Mouse (Mus musculus): ENCODE data around the gene Ahdc1. TPM values are rescaled to one million over a fixed set of nuclear protein-coding genes. Genes with fewer than 3 reads are reported as not detected.
"Not testable (repeated sequence)": the region's sequence is repeated elsewhere in the genome, so short reads cannot be mapped to it uniquely, and the experiment has no call there.

Gene Ahdc1
- total RNA-seq, 2 experiments from 2014 or later, result 114 to 116 TPM

DNA sequence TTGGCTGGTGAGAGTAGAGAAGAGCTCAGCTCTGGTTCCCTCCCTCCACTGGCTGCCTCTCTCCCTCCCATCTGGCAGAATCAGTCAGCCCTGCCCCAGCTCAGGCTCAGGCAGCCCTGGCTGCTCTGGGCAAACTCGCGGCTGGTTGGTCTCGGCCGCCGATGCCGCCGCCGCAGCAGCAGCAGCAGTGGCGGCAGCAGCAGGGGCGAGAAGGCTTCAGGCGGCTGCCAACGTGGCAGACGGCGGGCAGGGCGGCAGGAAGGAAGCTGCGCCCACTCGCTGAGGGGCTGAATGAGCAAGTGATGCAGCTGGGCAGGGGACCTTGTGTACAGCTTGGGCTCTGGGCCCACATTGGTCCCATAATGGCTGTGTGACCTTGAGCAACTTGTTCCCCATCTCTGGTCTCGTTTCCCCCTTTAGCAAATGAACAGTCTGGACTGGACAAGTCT is 81.4 kb downstream of the Ahdc1 start:
- no peak for DNase-seq (ENCODE audit: low spot score in 2 of 2)

DNA sequence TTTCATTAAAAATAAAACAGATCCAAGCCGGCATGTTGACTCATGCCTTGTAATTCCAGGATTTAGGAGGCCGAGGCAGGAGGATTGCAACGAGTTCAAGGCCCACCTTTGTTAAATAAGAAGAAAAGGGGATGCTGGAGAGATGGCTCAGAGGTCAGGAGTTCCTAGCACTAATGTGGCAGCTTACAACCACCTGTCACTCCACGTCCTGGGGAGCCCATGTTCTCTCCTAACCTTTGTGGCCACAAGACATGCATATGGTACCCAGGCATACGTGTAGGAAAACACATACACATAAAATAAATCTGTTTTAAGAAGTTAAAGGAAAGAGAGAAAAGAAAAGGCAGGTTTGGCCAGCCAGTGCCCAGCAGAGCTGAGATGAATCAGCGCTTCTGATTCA is 82.0 kb downstream of the Ahdc1 start:
- DNase-seq (ENCODE audit: low spot score in 2 of 2), result no peak

DNA sequence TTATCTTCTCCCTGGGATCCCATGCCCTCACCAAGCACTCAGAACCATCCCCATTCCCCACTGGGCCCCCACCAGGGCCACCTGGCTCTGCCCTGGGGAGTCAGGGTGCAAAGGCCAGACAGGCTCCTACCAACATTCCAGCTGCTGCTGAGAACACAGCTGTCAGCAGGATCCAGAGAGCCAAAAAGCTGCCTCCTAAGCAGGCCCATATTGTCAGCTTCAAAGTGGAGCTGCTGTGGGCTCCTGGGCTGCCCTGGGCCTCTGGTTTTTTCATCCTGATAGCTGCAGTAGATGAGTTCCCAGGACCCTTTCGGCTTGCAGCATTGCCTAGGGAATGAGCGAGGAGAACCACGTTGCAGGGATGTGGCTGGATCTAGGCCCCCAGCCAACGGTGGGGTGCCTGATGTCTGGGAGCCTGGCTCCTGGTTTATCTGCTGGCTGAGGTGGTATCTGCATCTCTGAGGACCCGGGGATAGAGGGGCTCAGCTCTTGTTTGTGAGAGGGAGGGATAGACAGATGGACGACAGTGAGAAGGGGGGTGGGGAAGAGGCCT is 82.5 kb downstream of the Ahdc1 start:
- DNase-seq (ENCODE audit: low spot score in 2 of 2), result no peak

DNA sequence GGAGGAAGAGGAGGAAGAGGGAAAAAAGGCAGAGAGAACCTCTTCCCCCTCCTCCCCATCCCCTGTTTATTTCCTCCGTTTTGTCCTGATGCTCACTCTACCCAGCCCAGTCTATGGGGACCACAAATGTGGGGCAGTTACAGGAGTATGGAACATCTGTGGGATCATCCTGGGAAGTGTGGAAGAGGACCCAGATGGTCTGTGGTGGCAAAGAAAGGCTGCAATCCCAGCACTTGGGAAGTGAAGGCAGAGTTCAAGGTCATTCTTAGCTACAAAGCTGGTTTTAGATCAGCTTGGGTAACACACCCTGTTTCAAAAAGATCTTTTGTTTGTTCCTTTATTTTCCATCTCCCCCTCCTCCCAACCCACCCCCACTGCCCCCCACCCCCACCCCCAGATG is 83.2 kb downstream of the Ahdc1 start:
- no peak for DNase-seq (ENCODE audit: low spot score in 2 of 2)

GRCm38 (mm10) chr4:133094936-133095733 is 84.1 kb downstream of the Ahdc1 start:
- peak in 1 of 2 experiments; percentile 61 for DNase-seq (ENCODE audit: low spot score in 2 of 2)

- peak in 1 of 2 experiments; percentile 33 for DNase-seq (ENCODE audit: low spot score in 2 of 2)
Observed at GRCm38 (mm10) chr4:133095734-133096065, 84.6 kb downstream of the Ahdc1 start.

DNA sequence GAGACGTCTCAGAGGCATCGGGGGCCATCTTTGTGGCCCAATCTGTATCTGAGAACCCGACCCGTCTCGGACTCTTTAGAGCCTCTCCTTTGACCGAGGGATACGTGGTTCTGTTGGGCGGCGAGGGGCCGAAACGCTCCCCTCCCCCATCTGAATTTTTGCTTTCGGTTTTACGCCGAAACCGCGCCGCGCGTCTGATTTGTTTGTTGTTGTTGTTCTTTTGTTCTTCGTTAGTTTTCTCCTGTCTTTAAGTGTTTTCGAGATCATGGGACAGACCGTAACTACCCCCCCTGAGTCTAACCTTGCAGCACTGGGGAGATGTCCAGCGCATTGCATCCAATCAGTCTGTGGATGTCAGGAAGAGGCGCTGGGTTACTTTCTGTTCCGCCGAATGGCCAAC is 85.6 kb downstream of the Ahdc1 start:
- DNase-seq (ENCODE audit: low spot score in 2 of 2), result not testable (repeated sequence)

DNA sequence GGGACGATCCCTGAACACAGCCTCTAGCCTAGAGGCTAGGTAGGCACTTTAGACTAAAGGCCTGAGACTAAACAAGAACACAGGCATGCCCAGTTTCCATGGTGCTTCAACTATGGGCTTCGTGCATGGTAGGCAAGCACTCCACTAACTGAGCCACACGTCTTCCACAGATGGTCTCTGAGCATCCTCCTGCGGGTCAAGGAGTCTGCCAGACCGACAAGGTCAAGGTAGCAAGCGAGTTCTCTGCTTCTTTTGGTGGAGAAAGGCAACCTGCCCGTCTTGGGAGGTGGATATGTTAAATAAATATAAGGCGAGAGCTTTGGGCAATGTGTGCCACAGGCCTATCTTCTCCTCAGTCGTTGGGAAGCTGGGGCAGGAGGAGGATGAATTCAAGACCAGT is 90.7 kb downstream of the Ahdc1 start:
- no peak for DNase-seq (ENCODE audit: low spot score in 2 of 2)

- no peak for DNase-seq (ENCODE audit: low spot score in 2 of 2)
Observed at GRCm38 (mm10) chr4:133103525-133104193, 92.6 kb downstream of the Ahdc1 start.

DNA sequence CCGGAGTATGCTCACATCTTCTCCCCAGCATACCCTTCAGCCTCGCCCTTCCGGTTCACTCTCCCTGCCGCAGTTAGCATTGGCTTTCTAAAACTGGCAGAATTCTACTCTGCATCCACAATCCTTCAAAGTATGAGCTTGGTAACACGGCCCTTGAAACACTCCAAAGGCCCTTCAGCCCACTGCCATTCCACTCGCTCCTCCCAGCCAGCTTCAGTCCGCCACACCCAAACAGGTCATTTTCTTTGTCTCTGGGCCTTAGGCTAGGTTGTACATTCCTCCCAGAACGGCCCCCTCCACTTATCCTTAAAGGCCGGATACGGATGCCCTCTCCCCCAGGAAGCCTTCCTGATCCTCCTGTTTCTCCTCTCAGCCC is 93.1 kb downstream of the Ahdc1 start:
- DNase-seq (ENCODE audit: low spot score in 2 of 2), result no peak

- DNase-seq (ENCODE audit: low spot score in 2 of 2), result no peak
Observed at GRCm38 (mm10) chr4:133106691-133107090, 95.6 kb downstream of the Ahdc1 start.

- DNase-seq (ENCODE audit: low spot score in 2 of 2), result peak in 1 of 2 experiments; percentile 21
Observed at GRCm38 (mm10) chr4:133107788-133108281, 96.8 kb downstream of the Ahdc1 start.

DNA sequence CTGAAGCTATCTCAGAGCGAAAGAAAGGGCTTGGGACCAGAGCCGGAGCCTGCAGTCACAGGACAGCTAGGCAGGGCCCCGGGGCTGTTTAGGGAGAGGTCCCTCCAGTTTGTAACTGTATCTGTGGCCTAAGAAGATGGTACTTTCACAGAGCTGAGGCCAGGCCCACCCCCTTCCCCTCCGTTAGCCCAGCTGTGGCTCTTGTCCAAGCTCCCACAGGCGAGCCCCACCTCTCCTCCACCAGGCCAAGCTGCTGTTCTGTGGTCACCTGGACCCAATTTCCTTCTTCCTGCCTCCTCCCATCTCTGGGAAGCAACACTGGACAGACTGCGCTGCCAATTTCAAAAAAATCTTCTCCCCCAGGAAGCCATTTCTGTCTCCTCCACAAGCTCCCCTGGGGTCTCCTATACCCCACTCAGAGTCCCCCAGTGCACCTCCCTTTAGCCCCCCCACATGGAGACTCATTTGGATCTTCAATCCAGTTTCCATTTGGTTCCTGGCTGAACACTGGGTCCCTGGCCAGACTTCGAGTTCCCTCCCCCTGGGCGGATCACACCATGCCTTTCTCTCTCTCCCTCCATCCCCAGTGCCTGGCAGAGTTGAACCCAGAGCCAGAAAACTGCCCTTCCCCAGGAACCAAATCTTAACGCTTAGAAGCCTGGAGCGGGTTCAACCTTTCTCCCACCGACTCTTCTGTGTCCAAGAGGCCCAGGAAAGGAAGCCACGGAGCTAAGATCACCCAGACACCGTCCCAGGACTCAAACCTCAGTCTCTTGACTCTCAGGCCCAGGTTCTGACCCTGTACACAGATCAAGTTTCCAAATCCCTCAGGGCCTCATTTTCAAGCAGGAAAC is 97.6 kb downstream of the Ahdc1 start:
- peak in 1 of 2 experiments; percentile 40 for DNase-seq (ENCODE audit: low spot score in 2 of 2)

GRCm38 (mm10) chr4:133109335-133109801 is 98.3 kb downstream of the Ahdc1 start:
- no peak for DNase-seq (ENCODE audit: low spot score in 2 of 2)

DNA sequence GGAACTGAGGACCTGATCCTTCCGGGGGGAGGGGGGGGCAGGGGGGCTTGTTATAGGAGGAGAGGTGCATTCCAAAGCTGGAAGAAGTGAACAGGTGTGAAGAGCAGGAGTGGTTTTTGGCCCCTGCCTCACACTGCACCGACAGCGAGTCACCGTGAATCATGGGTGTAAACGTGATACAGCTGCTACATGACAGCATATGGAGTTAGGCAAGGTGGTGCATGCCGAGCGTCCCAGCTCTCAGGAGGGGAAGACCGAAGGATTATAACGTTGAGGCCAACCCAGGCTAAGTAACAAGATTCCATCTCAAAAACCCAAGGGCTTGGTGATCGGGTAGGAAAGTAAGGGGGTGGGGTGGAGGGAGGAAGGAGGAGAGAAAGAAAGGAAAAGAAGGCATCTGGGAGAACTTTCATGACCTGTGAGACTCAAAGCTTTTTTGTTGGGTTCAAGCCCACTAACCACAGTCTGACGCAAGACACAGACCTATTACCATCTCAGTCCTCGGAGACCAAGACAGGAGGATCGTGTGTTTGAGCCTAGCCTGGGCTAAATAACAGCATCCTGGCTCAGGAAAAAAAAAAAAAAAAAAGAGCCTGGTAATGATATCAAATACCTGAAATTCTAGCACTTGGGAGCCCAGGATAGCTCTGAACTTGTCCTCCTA is 101.2 kb downstream of the Ahdc1 start:
- DNase-seq (ENCODE audit: low spot score in 2 of 2), result no peak

DNA sequence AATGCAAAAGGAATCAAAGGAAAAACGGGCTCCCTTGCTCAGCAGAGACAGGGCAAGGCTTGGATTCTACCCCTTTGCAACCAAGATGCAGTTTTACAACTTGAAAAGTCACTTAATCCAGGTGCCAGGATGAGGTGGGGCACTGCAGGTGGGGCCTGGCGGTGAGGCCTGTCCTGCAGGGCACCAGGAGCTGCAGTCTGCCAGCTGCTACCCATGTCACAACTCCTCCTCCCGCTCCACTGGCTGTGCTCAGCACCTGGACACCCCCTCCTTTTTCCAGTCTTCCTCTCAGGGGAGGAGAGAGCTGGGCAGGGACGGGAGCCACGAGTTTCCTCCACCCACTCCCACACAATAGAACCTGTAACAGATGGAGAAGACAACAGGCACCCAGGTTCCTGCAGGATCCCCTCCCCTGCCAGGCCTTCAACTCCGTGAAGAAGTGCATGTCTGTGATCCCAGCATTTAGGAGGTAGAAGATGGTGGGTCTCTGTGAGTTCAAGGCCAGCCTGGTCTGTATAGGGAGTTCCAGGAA is 102.4 kb downstream of the Ahdc1 start:
- no peak for DNase-seq (ENCODE audit: low spot score in 2 of 2)

DNA sequence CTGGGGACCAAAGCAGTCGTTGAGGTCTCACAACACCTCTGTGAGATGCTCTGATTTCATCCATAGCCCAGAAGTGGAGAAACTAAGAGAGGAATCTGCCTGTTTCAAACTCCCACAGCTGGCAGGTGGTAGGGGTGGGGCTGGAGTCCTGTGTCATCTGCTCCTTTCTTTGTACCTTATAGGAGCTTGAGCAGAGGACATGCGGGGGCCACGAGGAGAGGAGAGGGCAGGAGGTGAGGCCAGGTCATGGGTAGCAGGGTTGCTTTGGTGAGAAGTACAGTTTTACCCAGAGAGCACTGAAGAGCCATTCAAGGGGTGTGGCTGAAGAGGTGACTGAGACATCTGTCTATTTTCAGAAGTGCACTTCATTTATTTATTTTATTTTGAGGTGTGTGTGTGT is 103.7 kb downstream of the Ahdc1 start:
- DNase-seq (ENCODE audit: low spot score in 2 of 2), result no peak

DNA sequence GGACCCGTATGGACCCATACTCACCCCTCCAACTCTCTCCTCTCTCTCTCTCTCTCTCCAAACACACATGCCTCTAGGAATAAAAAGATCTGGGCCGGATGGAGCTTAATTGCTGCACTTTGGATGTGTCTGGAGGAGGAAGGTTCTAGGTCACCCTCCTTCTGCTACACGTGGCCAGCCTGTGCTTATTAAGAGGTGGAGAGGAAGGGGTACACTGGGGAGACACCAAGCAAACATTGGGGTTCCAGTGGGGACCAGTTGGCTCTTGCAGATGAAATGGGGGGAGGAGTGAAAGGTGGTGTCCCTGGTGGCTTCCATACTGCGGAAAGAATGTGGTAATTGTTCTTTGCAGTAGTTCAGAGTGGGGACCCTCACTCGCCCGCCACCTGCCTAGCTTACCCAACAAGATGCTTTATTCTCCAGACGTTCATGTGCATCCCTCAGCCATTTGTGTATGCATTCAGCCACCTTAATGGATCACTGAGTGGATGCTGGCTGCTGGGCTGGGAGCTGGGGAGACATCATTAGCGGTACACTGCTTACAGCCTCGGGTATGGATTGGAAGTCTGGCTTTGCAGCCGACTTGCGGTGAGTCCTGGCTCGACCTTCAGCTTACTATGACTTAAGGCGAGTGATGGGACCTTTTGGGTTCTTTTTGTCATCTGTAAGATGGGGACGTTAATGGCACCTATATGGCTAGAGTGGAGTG is 104.8 kb downstream of the Ahdc1 start:
- DNase-seq (ENCODE audit: low spot score in 2 of 2), result no peak

- no peak for DNase-seq (ENCODE audit: low spot score in 2 of 2)
Observed at GRCm38 (mm10) chr4:133116756-133117470, 105.9 kb downstream of the Ahdc1 start.
